Mouse (Mus musculus) stomach, embryonic 15.5 days (tissue): Measurements from ENCODE around the gene Ip6k1. TPM values are rescaled to one million over a fixed set of nuclear protein-coding genes. Genes with fewer than 3 reads are reported as not detected.

Experiments
- ATAC-seq: fragments of 200-750 bp; cut with Nextera tagmentation; 2 replicates; pipeline ENCODE4 v1.8.0; 2017; ENCODE audit warnings: low read depth, moderate number of reproducible peaks, moderate TSS enrichment; ENCODE audit not compliant: insufficient read depth, low FRiP score
- H3K27ac ChIP-seq: fragments of 300-500 bp; sonication (generic); 2 replicates; pipeline ENCODE4 v1.5.1; 2015; ENCODE audit warnings: mild to moderate bottlenecking, inconsistent platforms
- H3K27me3 ChIP-seq: fragments of 300-500 bp; sonication (generic); replicated peaks from 2 replicates; pipeline ENCODE4 v1.6.1; 2015; ENCODE audit warnings: inconsistent platforms
- H3K36me3 ChIP-seq: fragments of 300-500 bp; sonication (generic); 2 replicates; pipeline ENCODE4 v1.6.1; 2015; ENCODE audit warnings: inconsistent platforms
- H3K4me1 ChIP-seq: fragments of 300-500 bp; sonication (generic); 2 replicates; pipeline ENCODE4 v1.6.1; 2015; ENCODE audit warnings: inconsistent platforms
- H3K4me2 ChIP-seq: fragments of 300-500 bp; sonication (generic); 2 replicates; pipeline ENCODE4 v1.6.1; 2015; ENCODE audit warnings: mild to moderate bottlenecking, inconsistent platforms
- H3K4me3 ChIP-seq: fragments of 300-500 bp; sonication (generic); replicated peaks from 2 replicates; pipeline ENCODE4 v1.5.1; 2015; ENCODE audit warnings: inconsistent platforms
- H3K9ac ChIP-seq: fragments of 300-500 bp; sonication (generic); 2 replicates; pipeline ENCODE4 v1.6.1; 2015; ENCODE audit warnings: inconsistent platforms
- H3K9me3 ChIP-seq: fragments of 300-500 bp; sonication (generic); 2 replicates; pipeline ENCODE4 v1.6.1; 2016; ENCODE audit warnings: inconsistent platforms
- WGBS: fragments of 180-500 bp; shearing (Covaris S2); methylation state at CpG from one replicate; pipeline ENCODE4 v1.1.7; 2015; 5-methylcytosine and 5-hydroxymethylcytosine counted together
- polyA plus RNA-seq: library from polyadenylated mRNA; unstranded; fragments of >200 nt; fragmentation: Nextera tagmentation; extraction: Ambion mirVana; gene quantifications from 2 replicates; pipeline ENCODE4 v1.2.1, GENCODE M21; 2015

Gene Ip6k1
- 46.7 and 48.4 TPM in 2 replicates for polyA plus RNA-seq

DNA sequence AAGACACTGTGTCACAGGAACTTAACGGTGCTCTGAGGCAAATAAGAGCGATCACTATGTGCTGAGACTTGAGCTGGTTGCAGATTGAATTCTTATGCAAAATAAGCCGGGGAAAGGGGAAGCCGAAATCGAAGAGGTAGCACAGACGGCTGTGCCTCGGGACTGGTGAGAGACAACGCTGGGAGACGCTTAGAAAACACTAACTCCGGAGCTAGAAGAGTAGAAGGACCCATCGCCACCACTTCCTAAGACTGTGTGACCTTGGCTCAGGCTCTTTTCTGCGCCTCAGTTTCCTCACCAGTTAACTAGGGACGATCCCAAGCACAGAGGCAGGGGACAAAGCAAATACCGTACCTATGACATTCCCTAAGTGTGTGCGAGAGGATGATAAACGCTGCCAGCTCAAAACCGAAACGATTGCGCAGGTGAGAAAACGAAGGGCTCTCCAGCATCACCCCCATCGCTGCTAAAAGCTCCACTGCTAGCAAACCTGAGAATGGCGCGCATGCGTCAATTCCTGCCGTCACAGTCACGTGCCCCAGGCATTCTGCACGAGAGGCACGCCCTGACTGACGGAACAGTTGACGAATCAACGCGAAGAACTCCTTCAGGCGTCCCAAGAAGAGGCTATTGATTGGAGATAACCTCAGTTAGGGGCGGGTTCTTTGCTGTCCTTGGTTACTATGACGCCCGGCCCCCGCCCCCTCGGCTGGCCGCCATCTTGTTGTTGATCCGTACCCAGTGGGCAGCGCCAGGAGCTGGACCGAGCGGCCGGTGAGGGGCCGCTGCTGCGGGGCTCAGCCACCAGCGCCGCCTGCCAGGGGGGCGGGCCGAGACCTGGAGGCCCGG is at the start of gene Ip6k1:
Ip6k1 (plus strand) TSS at position 580 of the 849 bp plus-strand sequence.
- Histone ChIP-seq H3K36me3 (no peaks in the 10 kb centered on the region), H3K9ac (peak within 1 kb of the TSS; percentile 96), H3K27me3 (no peaks in the 10 kb centered on the region), H3K9me3 (no peaks in the 10 kb centered on the region), H3K4me2 (peak within 1 kb of the TSS; percentile 85), H3K4me3 (peak within 1 kb of the TSS; percentile 100), H3K27ac (peak within 1 kb of the TSS; percentile 94), H3K4me1 (0 out of 2 replicates have a peak, but pooled peaks cover 7% of the 10 kb centered on the region)
- peak; percentile 98 for ATAC-seq
- WGBS: under 1% methylated on average over 51 of the region's 51 CpGs

DNA sequence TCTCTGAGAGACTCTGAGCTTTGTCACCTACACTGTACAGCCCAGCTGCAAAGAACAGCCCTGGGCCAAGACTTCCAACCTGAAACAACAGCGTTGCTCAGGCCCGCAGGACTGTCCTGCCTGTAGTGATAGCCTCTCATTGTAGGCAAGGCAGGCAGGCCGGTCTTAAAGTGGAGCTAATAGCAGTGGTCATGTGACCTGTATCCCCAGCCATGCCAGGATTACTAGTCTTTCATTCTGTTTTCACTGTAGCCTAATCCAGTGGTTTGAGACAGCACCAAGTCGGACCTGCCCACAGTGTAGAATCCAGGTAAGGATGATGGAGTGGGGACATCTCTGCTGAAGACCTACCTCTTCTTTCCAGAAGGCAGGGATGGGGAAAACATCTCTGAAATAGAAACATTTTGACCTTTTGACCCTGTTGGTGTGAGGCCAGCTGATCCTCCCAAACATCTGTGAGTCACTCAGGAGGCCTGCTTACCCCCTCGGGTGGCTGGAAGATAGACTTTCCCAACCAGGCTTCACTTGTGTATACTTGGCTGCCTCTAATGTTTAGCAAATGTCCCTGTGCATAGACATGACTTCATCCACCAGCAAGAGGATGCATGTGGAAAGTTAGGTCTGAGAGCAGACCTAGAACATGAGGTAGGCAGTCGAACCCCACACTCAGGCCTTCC is 46.5 kb upstream of the Ip6k1 start:
- Histone ChIP-seq H3K27ac (no peak overlapping the region), H3K4me1 (peaks cover 9% of the 10 kb centered on the region), H3K4me2 (no peak overlapping the region), H3K36me3 (peaks cover 19% of the 10 kb centered on the region; the same call in 1 of the 2 replicates), H3K4me3 (no peak overlapping the region), H3K9me3 (no peaks in the 10 kb centered on the region), H3K9ac (no peak overlapping the region), H3K27me3 (no peaks in the 10 kb centered on the region)
- WGBS: 72% methylated on average over 6 of the region's 6 CpGs
- no peak for ATAC-seq

DNA sequence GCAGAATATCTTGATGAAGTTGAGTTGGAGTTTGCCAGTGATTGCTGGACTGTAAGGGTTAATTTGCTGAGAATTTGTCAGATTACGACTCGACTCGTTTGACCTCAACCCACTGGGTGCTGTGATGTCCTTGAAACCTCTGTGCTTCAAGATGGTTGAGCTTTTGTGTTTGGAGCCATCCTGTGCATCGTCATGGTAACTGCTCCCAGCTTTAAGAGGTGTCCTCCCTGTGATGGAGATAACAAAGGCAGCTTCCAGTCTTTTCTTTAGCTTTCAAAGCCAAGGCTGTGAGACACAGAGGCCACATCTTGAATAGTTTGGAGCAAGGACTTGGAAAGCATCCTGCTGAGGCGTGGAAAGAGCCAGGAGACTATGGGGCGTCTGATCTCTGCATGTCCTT is 45.2 kb upstream of the Ip6k1 start:
- Histone ChIP-seq H3K4me3 (no peak overlapping the region), H3K9ac (no peak overlapping the region), H3K27me3 (no peaks in the 10 kb centered on the region), H3K4me1 (no peaks in the 10 kb centered on the region), H3K9me3 (no peaks in the 10 kb centered on the region), H3K27ac (no peak overlapping the region), H3K36me3 (peaks cover 19% of the 10 kb centered on the region; the same call in 1 of the 2 replicates), H3K4me2 (no peak overlapping the region)
- WGBS: 61% methylated on average over 6 of the region's 6 CpGs
- no peak for ATAC-seq

DNA sequence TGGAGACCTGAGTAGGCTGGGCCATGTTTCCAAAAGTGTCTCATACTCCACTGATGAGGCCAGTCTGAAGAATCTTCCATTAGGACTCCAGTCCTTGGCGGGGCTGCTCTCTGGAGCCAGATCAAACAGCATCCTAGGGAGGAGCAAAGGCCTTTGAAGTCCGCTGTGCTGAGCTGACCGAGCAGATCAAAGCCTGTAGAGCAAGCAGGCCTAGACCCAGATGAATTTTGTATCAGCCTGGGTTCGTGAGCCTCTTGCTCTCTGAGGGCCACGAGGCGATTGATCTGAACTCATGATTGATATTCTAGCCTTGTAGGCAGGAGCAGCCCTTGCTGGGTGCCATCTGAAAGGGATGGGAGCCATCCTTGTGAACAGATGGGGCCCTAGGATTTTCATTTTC is 42.4 kb upstream of the Ip6k1 start:
- Histone ChIP-seq H3K4me3 (no peak overlapping the region), H3K9me3 (no peaks in the 10 kb centered on the region), H3K4me1 (no peaks in the 10 kb centered on the region), H3K27me3 (no peaks in the 10 kb centered on the region), H3K36me3 (peaks cover 19% of the 10 kb centered on the region; the same call in 1 of the 2 replicates), H3K4me2 (no peak overlapping the region), H3K9ac (no peak overlapping the region), H3K27ac (no peak overlapping the region)
- ATAC-seq: no peak
- WGBS: 59% methylated on average over 6 of the region's 6 CpGs

DNA sequence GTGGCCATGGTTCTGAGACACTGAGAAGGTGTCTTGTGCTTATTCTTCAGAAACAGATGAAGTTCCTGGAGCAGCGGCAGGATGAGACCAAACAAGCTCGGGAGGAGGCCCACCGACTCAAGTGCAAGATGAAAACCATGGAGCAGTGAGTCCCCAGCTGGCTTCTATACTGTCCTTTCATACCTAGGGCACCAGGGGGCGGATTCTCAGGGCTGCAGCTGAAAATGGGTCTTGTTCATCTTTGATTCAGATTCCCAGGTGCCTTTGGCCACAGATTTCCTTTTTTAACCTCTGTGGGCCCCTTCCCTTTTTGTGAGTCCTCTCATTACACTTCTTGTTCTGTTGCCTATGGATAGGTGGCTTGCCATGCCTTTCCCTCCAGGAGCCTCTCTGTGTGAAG is 41.4 kb upstream of the Ip6k1 start:
- Histone ChIP-seq H3K9me3 (no peaks in the 10 kb centered on the region), H3K27ac (no peak overlapping the region), H3K27me3 (no peaks in the 10 kb centered on the region), H3K9ac (no peak overlapping the region), H3K4me2 (no peak overlapping the region), H3K4me1 (no peaks in the 10 kb centered on the region), H3K36me3 (peaks cover 18% of the 10 kb centered on the region; the same call in 1 of the 2 replicates), H3K4me3 (no peak overlapping the region)
- ATAC-seq: no peak
- 76% methylated on average over 4 of the region's 4 CpGs for WGBS

DNA sequence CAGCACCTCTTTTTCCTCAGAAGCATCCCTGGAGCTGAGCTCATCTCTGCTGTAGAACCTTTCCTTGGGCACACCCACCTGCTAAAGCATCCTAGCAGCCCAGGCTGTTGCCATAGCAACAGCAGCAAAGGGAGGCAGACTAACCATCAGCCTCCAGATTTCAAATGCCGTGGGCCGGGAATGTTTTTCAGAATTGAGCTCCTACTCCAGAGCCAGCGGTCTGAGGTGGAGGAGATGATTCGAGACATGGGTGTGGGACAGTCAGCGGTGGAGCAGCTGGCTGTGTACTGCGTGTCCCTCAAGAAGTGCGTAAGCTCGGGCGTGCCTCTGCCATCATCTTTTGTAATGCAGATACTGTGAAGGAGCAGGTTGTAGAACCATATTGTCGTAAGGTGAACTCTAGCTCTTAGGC is 40.9 kb upstream of the Ip6k1 start:
- Histone ChIP-seq H3K4me3 (no peak overlapping the region), H3K36me3 (peaks cover 15% of the 10 kb centered on the region; the same call in 1 of the 2 replicates), H3K9me3 (no peaks in the 10 kb centered on the region), H3K27me3 (no peaks in the 10 kb centered on the region), H3K9ac (no peak overlapping the region), H3K4me1 (no peaks in the 10 kb centered on the region), H3K4me2 (no peak overlapping the region), H3K27ac (no peak overlapping the region)
- WGBS: 86% methylated on average over 10 of the region's 10 CpGs
- ATAC-seq: no peak

DNA sequence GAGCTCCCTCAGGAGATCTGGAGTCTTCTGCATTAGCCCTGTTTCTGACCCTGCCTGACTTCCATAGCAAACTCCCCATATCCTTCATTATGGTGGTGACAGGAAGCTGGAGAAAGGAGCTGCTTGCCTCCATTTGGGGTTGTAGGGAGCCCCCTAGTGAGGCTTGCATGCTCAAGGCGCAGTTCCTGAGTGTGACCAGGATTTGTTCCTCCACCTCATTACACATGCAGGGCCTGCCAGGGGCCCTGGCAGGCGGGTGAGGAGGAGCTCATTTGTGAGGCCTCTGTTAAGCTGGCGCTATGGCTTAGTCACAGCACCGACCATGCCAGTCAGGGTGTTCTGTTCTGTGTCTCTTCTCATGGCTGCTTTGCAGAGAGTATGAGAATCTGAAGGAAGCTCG is 40.4 kb upstream of the Ip6k1 start:
- ATAC-seq: no peak
- no peaks in the 10 kb centered on the region for H3K4me1 ChIP-seq
- no peak overlapping the region for H3K4me2 ChIP-seq
- no peaks in the 10 kb centered on the region for H3K27me3 ChIP-seq
- H3K9ac ChIP-seq: no peak overlapping the region
- no peak overlapping the region for H3K4me3 ChIP-seq
- H3K9me3 ChIP-seq: no peaks in the 10 kb centered on the region
- H3K27ac ChIP-seq: no peak overlapping the region; the same call in 1 of the 2 replicates
- peaks cover 15% of the 10 kb centered on the region; the same call in 1 of the 2 replicates for H3K36me3 ChIP-seq
- WGBS: 55% methylated on average over 5 of the region's 5 CpGs

DNA sequence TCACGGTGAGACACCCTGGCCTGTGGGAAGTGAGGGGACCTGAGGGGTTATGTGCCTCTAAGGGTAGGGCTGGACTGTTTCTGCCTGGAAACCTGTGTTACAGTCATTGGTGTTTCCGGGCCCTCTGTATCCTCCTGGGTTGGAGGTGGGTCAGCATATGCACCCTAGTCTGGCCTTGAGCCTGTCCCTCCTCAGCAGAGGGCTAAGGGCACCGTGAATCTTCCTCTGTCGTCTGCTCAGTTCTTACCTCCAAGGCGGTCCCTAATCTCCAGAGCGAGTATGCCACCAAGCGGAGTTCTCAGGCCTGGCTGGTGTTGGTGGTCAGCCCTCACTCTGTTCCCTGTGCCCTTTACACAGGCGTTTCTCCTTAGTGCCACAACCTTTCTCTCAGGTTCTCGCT is 39.4 kb upstream of the Ip6k1 start:
- Histone ChIP-seq H3K4me1 (no peaks in the 10 kb centered on the region), H3K9ac (no peak overlapping the region), H3K36me3 (peaks cover 15% of the 10 kb centered on the region; the same call in 1 of the 2 replicates), H3K4me2 (no peak overlapping the region), H3K4me3 (no peak overlapping the region), H3K27ac (no peak overlapping the region), H3K9me3 (no peaks in the 10 kb centered on the region), H3K27me3 (no peaks in the 10 kb centered on the region)
- WGBS: 96% methylated on average over 9 of the region's 9 CpGs
- ATAC-seq: no peak

DNA sequence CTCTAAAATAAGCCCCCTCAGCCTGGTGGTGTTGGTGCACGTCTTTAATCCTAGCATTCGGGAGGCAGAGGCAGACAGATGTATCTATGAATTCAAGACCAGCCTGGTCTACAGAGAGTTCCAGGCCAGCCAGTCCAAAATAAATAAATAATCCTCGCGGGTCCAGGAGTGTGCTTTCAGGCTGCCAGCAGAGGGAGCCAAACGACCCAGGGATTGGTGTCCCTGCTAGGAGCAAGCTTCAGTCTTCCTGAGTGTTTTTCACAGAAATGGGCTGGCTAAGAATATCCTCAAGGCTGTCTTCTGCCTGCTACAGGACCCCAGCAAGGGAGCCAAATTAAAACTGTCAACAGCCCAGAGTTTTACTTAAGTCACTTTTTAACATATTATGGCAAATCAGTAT is 38.6 kb upstream of the Ip6k1 start:
- H3K4me2 ChIP-seq: no peak overlapping the region
- no peak overlapping the region for H3K27ac ChIP-seq
- H3K27me3 ChIP-seq: no peaks in the 10 kb centered on the region
- peak; percentile 71; the same call in 1 of the 2 replicates for ATAC-seq
- no peaks in the 10 kb centered on the region for H3K9me3 ChIP-seq
- H3K4me1 ChIP-seq: no peaks in the 10 kb centered on the region
- H3K9ac ChIP-seq: no peak overlapping the region
- no peak overlapping the region for H3K4me3 ChIP-seq
- 17% methylated on average over 5 of the region's 5 CpGs for WGBS
- peaks cover 15% of the 10 kb centered on the region; the same call in 1 of the 2 replicates for H3K36me3 ChIP-seq

DNA sequence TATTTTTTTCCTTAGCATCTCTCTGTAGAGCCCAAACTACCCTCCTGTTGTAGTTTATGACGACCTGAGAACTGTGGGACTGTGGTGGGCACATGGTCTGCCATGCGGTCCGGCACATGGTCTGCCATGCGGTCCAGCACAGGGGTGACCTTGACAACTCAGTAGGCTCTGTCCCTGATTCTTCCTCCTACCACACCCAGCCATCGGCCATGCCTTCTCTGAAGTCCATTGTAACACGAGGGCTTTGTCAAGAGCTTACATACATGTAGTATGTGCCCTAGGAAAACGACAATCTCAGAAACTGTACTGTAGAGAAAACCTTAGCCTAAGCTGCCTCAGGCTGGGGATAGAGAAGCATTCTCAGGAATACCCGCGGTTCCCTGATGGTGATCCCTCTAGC is 37.6 kb upstream of the Ip6k1 start:
- Histone ChIP-seq H3K4me1 (no peaks in the 10 kb centered on the region), H3K36me3 (peaks cover 5% of the 10 kb centered on the region; the same call in 1 of the 2 replicates), H3K4me2 (no peak overlapping the region), H3K9me3 (no peaks in the 10 kb centered on the region), H3K27ac (no peak overlapping the region), H3K4me3 (no peak overlapping the region), H3K27me3 (no peaks in the 10 kb centered on the region), H3K9ac (no peak overlapping the region)
- WGBS: 89% methylated on average over 9 of the region's 9 CpGs
- no peak for ATAC-seq

DNA sequence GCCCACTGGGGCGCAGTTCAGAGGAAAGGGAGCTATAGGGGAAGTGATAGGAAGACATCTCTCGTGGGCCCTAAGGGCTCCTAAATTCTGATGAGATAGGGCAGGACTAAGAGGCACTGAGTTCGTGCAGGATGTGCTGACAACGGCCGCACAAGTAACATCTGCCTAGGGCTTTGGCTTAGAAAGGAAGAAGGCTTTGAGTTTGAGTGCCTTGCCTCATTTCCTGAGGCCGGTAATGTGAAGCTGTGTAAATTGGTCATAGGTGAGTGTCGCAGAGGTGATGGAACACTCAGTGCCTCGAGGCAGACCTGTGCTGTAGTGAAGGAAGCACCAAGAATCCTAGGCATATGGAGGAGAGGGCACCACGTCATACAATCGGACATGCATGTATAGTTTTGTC is 35.6 kb upstream of the Ip6k1 start:
- peaks cover 12% of the 10 kb centered on the region; the same call in 1 of the 2 replicates for H3K36me3 ChIP-seq
- WGBS: 81% methylated on average over 10 of the region's 10 CpGs
- no peak for ATAC-seq

DNA sequence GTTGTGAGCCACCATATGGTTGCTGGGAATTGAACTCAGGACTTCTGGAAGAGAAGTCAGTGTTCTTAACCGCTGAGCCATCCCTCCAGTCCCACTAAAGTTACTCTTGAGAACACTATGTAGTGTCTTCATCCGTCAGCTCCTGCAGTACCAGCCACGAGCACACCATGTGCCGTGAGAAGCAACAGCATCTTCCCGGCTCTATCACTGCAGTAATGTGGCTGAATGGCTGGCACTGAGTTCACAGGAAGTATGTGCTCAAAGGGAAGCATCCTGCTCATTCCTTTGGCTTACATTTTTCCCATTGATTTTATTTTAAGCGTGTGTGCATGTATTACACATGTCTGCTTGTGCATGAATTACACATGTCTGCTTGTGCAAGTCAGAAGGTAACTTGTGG is 34.9 kb upstream of the Ip6k1 start:
- Histone ChIP-seq H3K4me2 (no peak overlapping the region), H3K9ac (no peak overlapping the region), H3K27ac (no peak overlapping the region), H3K36me3 (peaks cover 12% of the 10 kb centered on the region; the same call in 1 of the 2 replicates), H3K9me3 (no peaks in the 10 kb centered on the region), H3K4me3 (no peak overlapping the region), H3K4me1 (no peaks in the 10 kb centered on the region), H3K27me3 (no peaks in the 10 kb centered on the region)
- WGBS: 80% methylated on average over 6 of the region's 6 CpGs
- ATAC-seq: no peak

More for the DNA sequence above, 35.6 kb upstream of the Ip6k1 start:
- no peaks in the 10 kb centered on the region for H3K4me1 ChIP-seq
- H3K9me3 ChIP-seq: no peaks in the 10 kb centered on the region
- no peak overlapping the region for H3K4me3 ChIP-seq
- no peak overlapping the region for H3K9ac ChIP-seq
- no peak overlapping the region for H3K4me2 ChIP-seq
- H3K27me3 ChIP-seq: no peaks in the 10 kb centered on the region
- no peak overlapping the region for H3K27ac ChIP-seq
